Mouse (Mus musculus): Measurements from ENCODE around the gene B3galt4. TPM values are rescaled to one million over a fixed set of nuclear protein-coding genes. Genes with fewer than 3 reads are reported as not detected.
A peak's percentile ranks its signal among the peaks of the same experiment; 100 is the strongest.

The B3galt4 gene
- polyA plus RNA-seq, 1 experiment = 9.9 TPM

DNA sequence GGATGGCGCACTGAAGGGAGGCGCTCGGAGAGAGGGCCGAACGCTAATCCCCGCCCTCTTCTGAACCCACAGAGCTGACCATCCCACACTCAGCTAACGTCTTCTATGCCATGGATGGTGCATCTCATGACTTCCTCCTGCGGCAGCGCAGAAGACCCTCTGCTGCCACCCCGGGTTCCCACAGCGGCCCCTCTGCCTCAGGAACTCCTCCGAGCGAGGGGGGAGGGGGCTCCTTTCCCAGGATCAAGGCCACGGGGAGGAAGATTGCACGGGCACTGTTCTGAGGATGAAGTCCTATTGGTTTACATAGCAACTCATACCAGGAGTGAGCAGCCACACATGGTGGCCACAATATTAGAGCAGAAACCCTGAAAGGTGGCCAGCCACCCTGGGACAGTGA lies 14.3 kb downstream of the B3galt4 start:
- TF ChIP-seq CTCF (IDR thresholded peaks at IDR 0.05; ENCODE audit: borderline replicate concordance, extremely low read depth, insufficient read depth, insufficient read length) (no peak), POLR2A (IDR thresholded peaks at IDR 0.05; ENCODE audit: borderline replicate concordance, extremely low read depth, insufficient read depth, insufficient read length, poor library complexity, severe bottlenecking) (no peak)
- DNase-seq (ENCODE audit: low read depth) = no peak

- DNase-seq (ENCODE audit: low read depth) = no peak
- TF ChIP-seq CTCF (IDR thresholded peaks at IDR 0.05; ENCODE audit: borderline replicate concordance, extremely low read depth, insufficient read depth, insufficient read length) = no peak
- no peak for TF ChIP-seq POLR2A (IDR thresholded peaks at IDR 0.05; ENCODE audit: borderline replicate concordance, extremely low read depth, insufficient read depth, insufficient read length, poor library complexity, severe bottlenecking)
These were observed 15.7 kb downstream of the B3galt4 start for GRCm38 (mm10) chr17:33935422-33936055.

GRCm38 (mm10) chr17:33932970-33933369 lies 18.3 kb downstream of the B3galt4 start:
- no peak for DNase-seq (ENCODE audit: low read depth)
- TF ChIP-seq POLR2A (IDR thresholded peaks at IDR 0.05; ENCODE audit: borderline replicate concordance, extremely low read depth, insufficient read depth, insufficient read length, poor library complexity, severe bottlenecking) = no peak
- TF ChIP-seq CTCF (IDR thresholded peaks at IDR 0.05; ENCODE audit: borderline replicate concordance, extremely low read depth, insufficient read depth, insufficient read length) = no peak

- TF ChIP-seq POLR2A (IDR thresholded peaks at IDR 0.05; ENCODE audit: borderline replicate concordance, extremely low read depth, insufficient read depth, insufficient read length, poor library complexity, severe bottlenecking) (no peak), CTCF (IDR thresholded peaks at IDR 0.05; ENCODE audit: borderline replicate concordance, extremely low read depth, insufficient read depth, insufficient read length) (no peak)
- no peak for DNase-seq (ENCODE audit: low read depth)
These were observed 18.8 kb downstream of the B3galt4 start for GRCm38 (mm10) chr17:33932448-33932847.

- DNase-seq (ENCODE audit: low read depth) = no peak
- TF ChIP-seq POLR2A (IDR thresholded peaks at IDR 0.05; ENCODE audit: borderline replicate concordance, extremely low read depth, insufficient read depth, insufficient read length, poor library complexity, severe bottlenecking) (no peak), CTCF (IDR thresholded peaks at IDR 0.05; ENCODE audit: borderline replicate concordance, extremely low read depth, insufficient read depth, insufficient read length) (no peak)
These were observed 19.3 kb downstream of the B3galt4 start for GRCm38 (mm10) chr17:33931947-33932346.

- no peak for DNase-seq (ENCODE audit: low read depth)
- no peak for TF ChIP-seq CTCF (IDR thresholded peaks at IDR 0.05; ENCODE audit: borderline replicate concordance, extremely low read depth, insufficient read depth, insufficient read length)
- TF ChIP-seq POLR2A (IDR thresholded peaks at IDR 0.05; ENCODE audit: borderline replicate concordance, extremely low read depth, insufficient read depth, insufficient read length, poor library complexity, severe bottlenecking) = no peak
These were observed 20.0 kb downstream of the B3galt4 start for GRCm38 (mm10) chr17:33931159-33931866.

DNA sequence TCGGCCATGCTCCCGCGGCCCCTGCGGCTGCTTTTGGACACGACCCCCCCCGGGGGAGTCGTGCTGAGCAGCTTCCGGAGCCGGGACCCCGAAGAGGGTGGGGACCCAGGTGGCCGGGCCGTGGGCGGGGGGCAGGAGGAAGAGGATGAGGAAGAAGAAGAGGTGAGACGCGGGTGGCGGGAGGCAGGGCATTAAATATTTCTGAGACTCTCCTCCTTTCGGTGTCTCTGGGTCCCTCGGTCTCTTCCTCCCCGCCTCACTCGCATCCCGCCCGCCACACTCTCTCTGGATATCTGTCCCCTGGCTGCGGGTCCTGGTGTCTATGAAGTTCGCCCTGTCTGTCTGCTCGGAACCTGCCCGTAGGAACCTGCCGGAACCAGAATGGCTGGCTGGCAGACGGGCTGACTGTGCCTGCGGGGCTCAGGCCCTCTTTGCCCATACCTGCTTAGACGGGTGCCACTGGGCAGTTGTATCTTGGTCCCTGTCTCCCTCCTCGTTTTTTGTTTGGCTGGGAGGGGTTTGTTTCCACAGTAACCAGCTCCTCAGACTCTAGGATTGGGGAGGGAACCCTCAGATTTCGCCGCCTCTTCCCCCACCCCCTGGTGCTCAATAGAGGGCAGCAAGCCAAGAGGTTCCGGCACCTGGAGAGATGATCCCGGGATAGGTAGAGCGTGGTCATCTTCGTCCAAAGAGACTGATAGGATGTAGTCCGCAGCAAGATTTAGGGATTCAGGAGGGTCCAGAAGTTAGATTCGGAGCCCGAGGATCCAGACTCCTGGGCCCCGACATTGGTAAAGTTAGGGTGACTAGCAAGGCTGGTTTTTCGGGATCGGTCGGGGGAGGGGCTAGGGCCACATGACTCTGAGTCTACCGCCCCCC lies 20.8 kb downstream of the B3galt4 start:
- DNase-seq (ENCODE audit: low read depth) = peak; percentile 39
- TF ChIP-seq POLR2A (IDR thresholded peaks at IDR 0.05; ENCODE audit: borderline replicate concordance, extremely low read depth, insufficient read depth, insufficient read length, poor library complexity, severe bottlenecking) (no peak), CTCF (IDR thresholded peaks at IDR 0.05; ENCODE audit: borderline replicate concordance, extremely low read depth, insufficient read depth, insufficient read length) (no peak)

- TF ChIP-seq CTCF (IDR thresholded peaks at IDR 0.05; ENCODE audit: borderline replicate concordance, extremely low read depth, insufficient read depth, insufficient read length) (peak; percentile 40; the same call in 1 of the 2 replicates), POLR2A (IDR thresholded peaks at IDR 0.05; ENCODE audit: borderline replicate concordance, extremely low read depth, insufficient read depth, insufficient read length, poor library complexity, severe bottlenecking) (0 out of 2 replicates have a peak, but pooled peaks have one; percentile 34)
- peak; percentile 98 for DNase-seq (ENCODE audit: low read depth)
These were observed 21.7 kb downstream of the B3galt4 start, which contains the start of gene Rgl2 for GRCm38 (mm10) chr17:33929371-33930279. Rgl2 (plus strand) TSS chr17:33929543.

- TF ChIP-seq POLR2A (IDR thresholded peaks at IDR 0.05; ENCODE audit: borderline replicate concordance, extremely low read depth, insufficient read depth, insufficient read length, poor library complexity, severe bottlenecking) = no peak
- TF ChIP-seq CTCF (IDR thresholded peaks at IDR 0.05; ENCODE audit: borderline replicate concordance, extremely low read depth, insufficient read depth, insufficient read length) = no peak
- DNase-seq (ENCODE audit: low read depth) = no peak
These were observed 22.9 kb downstream of the B3galt4 start for GRCm38 (mm10) chr17:33928251-33928947.
